Mouse (Mus musculus) myocyte (in vitro differentiated cells): ENCODE measurements around the gene Tuba3a.

Experiments used
- E2F4 ChIP-seq: IDR thresholded peaks from one replicate; pipeline ENCODE4 v1.6.1; 2011; ENCODE audit warnings: mild to moderate bottlenecking, control low read depth, moderate library complexity; ENCODE audit not compliant: insufficient read depth
- MAX ChIP-seq: IDR thresholded peaks from one replicate; pipeline ENCODE4 v1.6.1; 2011; ENCODE audit warnings: low read depth, mild to moderate bottlenecking, control low read depth
- MYOD1 ChIP-seq, 3 experiments: IDR thresholded peaks; one replicate each; pipeline ENCODE4 v1.6.1; 2011; ENCODE audit warnings: control low read depth in 2 of 3, low read depth in 2 of 3, mild to moderate bottlenecking in 2 of 3, moderate library complexity in 1 of 3; ENCODE audit not compliant: insufficient read length in 2 of 3, control insufficient read depth in 1 of 3
- POLR2A ChIP-seq: IDR thresholded peaks from one replicate; pipeline ENCODE4 v1.6.1; 2011; ENCODE audit warnings: low read depth, mild to moderate bottlenecking, control low read depth, moderate library complexity; ENCODE audit not compliant: insufficient read length
- TCF12 ChIP-seq: IDR thresholded peaks from one replicate; pipeline ENCODE4 v1.6.1; 2011; ENCODE audit warnings: mild to moderate bottlenecking, control low read depth; ENCODE audit not compliant: poor library complexity, insufficient read depth, severe bottlenecking
- USF1 ChIP-seq: IDR thresholded peaks from one replicate; pipeline ENCODE4 v1.6.1; 2011; ENCODE audit warnings: low read depth, mild to moderate bottlenecking, control low read depth, moderate library complexity

- TF ChIP-seq MAX: no peak
- no peak for TF ChIP-seq POLR2A
- no peak for TF ChIP-seq USF1
- TF ChIP-seq E2F4: no peak
- no peak for TF ChIP-seq TCF12
- no peak for TF ChIP-seq MYOD1 (IDR thresholded peaks at IDR 0.05; ENCODE audit: control insufficient read depth in 1 of 3, insufficient read length in 2 of 3, low read depth in 2 of 3)
These were observed 35.4 kb upstream of the Tuba3a start for GRCm38 (mm10) chr6:125321114-125321855.
